Comparison of ENCODE assay signal across 10 mouse cellular contexts in genomic region chr9:89461190-89461589, GRCm38 (mm10).
DNase-seq lines count a peak whose midpoint lies in the region; ATAC-seq and TF ChIP-seq lines count a peak whose summit lies in the region.
"Had no signal": no experiment of that assay in that cellular context is flagged by ENCODE, and none has a peak within 500 bp of the region (broad histone marks: within the 10 kb centered on the region; RNA-seq: fewer than 3 reads in every experiment).

No protein-coding gene starts in this region.

- intact Hi-C loops in left cerebral cortex, postnatal 14 days (cut with DNase I), result loop anchor here (5.0 kb wide), 1 partner anchor 211 kb away; no protein-coding TSS in a partner anchor

- H3K9ac ChIP-seq in kidney, postnatal 0 days (ENCODE audit: low read depth, low read length), result no peak overlapping the region
- H3K9ac ChIP-seq in kidney, embryonic 14.5 days (ENCODE audit: low read depth, low read length), result no peak overlapping the region
- H3K9ac ChIP-seq: lung, embryonic 15.5 days; stomach, embryonic 15.5 days had no signal

- no peak overlapping the region for H3K27ac ChIP-seq in kidney, postnatal 0 days
- no peak overlapping the region for H3K27ac ChIP-seq in kidney, embryonic 14.5 days (ENCODE audit: low read depth, low read length)
- H3K27ac ChIP-seq: lung, embryonic 15.5 days; stomach, embryonic 15.5 days had no signal

- WGBS in kidney, postnatal 0 days, result 30% methylated on average over 5 of the region's 5 CpGs
- WGBS in kidney, embryonic 14.5 days, result 37% methylated on average over 5 of the region's 5 CpGs

- no peaks in the 10 kb centered on the region for H3K36me3 ChIP-seq in kidney, postnatal 0 days (ENCODE audit: insufficient read depth, low read length)
- H3K36me3 ChIP-seq in kidney, embryonic 14.5 days (ENCODE audit: control insufficient read depth, insufficient read depth, low read length), result no peaks in the 10 kb centered on the region
- H3K36me3 ChIP-seq: lung, embryonic 15.5 days; stomach, embryonic 15.5 days had no signal

- peak; percentile 78 for TF ChIP-seq CTCF in kidney, postnatal 0 days (IDR thresholded peaks at IDR 0.05; ENCODE audit: low read depth)

- ATAC-seq in kidney, postnatal 0 days (replicated peaks; ENCODE audit: low FRiP score, low read depth), result no peak
- no peak for ATAC-seq in kidney, embryonic 14.5 days (ENCODE audit: low FRiP score, low TSS enrichment)
- ATAC-seq in frontal cortex, adult (ENCODE audit: low TSS enrichment), result peak; percentile 93

- DNase-seq in kidney, postnatal 0 days (ENCODE audit: low spot score), result peak; percentile 38
- peak; percentile 58 for DNase-seq in NIH3T3 (ENCODE audit: low read depth)
- peak; percentile 62 for DNase-seq in brain, adult 2 months (ENCODE audit: low read depth, low spot score)
- peak; percentile 49 to 59 for DNase-seq in left cerebral cortex, postnatal 14 days (ENCODE audit: low spot score in 2 of 2)
- DNase-seq in right cerebral cortex, postnatal 14 days, result peak; percentile 28

- H3K9me3 ChIP-seq in kidney, postnatal 0 days (replicated peaks; ENCODE audit: low read length), result no peaks in the 10 kb centered on the region
- H3K9me3 ChIP-seq in kidney, embryonic 14.5 days (ENCODE audit: control insufficient read depth, low read length), result no peaks in the 10 kb centered on the region
- H3K9me3 ChIP-seq: lung, embryonic 15.5 days; stomach, embryonic 15.5 days had no signal

- no peaks in the 10 kb centered on the region for H3K27me3 ChIP-seq in kidney, postnatal 0 days (ENCODE audit: insufficient read depth, low read length)
- H3K27me3 ChIP-seq in kidney, embryonic 14.5 days (ENCODE audit: control insufficient read depth, insufficient read depth, low read length), result no peaks in the 10 kb centered on the region
- H3K27me3 ChIP-seq: lung, embryonic 15.5 days; stomach, embryonic 15.5 days had no signal

- no peaks in the 10 kb centered on the region for H3K4me1 ChIP-seq in kidney, postnatal 0 days (replicated peaks; ENCODE audit: insufficient read depth, low read length)
- H3K4me1 ChIP-seq in kidney, embryonic 14.5 days (ENCODE audit: control insufficient read depth, insufficient read depth, low read length), result no peaks in the 10 kb centered on the region
- H3K4me1 ChIP-seq: lung, embryonic 15.5 days; stomach, embryonic 15.5 days had no signal

- no peak overlapping the region for H3K4me2 ChIP-seq in kidney, postnatal 0 days (ENCODE audit: low read length)
- no peak overlapping the region for H3K4me2 ChIP-seq in kidney, embryonic 14.5 days (replicated peaks; ENCODE audit: low read depth, low read length)
- H3K4me2 ChIP-seq: lung, embryonic 15.5 days; stomach, embryonic 15.5 days had no signal

- no peak overlapping the region for H3K4me3 ChIP-seq in kidney, postnatal 0 days (replicated peaks; ENCODE audit: low read depth, low read length)
- H3K4me3 ChIP-seq in kidney, embryonic 14.5 days (ENCODE audit: low read length), result no peak overlapping the region
- H3K4me3 ChIP-seq: erythroblast, embryonic 14.5 days; lung, embryonic 15.5 days; stomach, embryonic 15.5 days had no signal
